Mouse (Mus musculus) kidney, postnatal 0 days (tissue): ENCODE measurements around the gene Ankfy1. TPM values are rescaled to one million over a fixed set of nuclear protein-coding genes. Genes with fewer than 3 reads are reported as not detected.

ENCODE experiments used
- ATAC-seq: fragments of 200-750 bp; cut with Nextera tagmentation; replicated peaks from 2 replicates; pipeline ENCODE4 v1.8.0; 2017; ENCODE audit warnings: low read depth, moderate number of reproducible peaks, moderate TSS enrichment, moderate library complexity; ENCODE audit not compliant: low FRiP score
- DNase-seq: peaks from one replicate; pipeline ENCODE4 v3.0.0-alpha.2; 2016; ENCODE audit warnings: low spot score
- H3K27ac ChIP-seq: fragments of 300-500 bp; sonication (generic); 2 replicates; pipeline ENCODE4 v1.5.1; 2014; ENCODE audit warnings: mild to moderate bottlenecking
- H3K27me3 ChIP-seq: fragments of 300-500 bp; sonication (generic); 2 replicates; pipeline ENCODE4 v1.6.1; 2014; ENCODE audit warnings: low read length, mixed read lengths; ENCODE audit not compliant: insufficient read depth
- H3K36me3 ChIP-seq: fragments of 300-500 bp; sonication (generic); 2 replicates; pipeline ENCODE4 v1.6.1; 2014; ENCODE audit warnings: low read length, mixed read lengths; ENCODE audit not compliant: insufficient read depth
- H3K4me1 ChIP-seq: fragments of 300-500 bp; sonication (generic); replicated peaks from 2 replicates; pipeline ENCODE4 v1.6.1; 2014; ENCODE audit warnings: antibody characterized with exemption, low read length, mixed read lengths; ENCODE audit not compliant: insufficient read depth
- H3K4me2 ChIP-seq: fragments of 300-500 bp; sonication (generic); 2 replicates; pipeline ENCODE4 v1.6.1; 2014; ENCODE audit warnings: mild to moderate bottlenecking, low read length, moderate library complexity, mixed read lengths
- H3K4me3 ChIP-seq: fragments of 300-500 bp; sonication (generic); replicated peaks from 2 replicates; pipeline ENCODE4 v1.5.1; 2014; ENCODE audit warnings: low read depth, low read length
- H3K9ac ChIP-seq: fragments of 300-500 bp; sonication (generic); 2 replicates; pipeline ENCODE4 v1.6.1; 2014; ENCODE audit warnings: low read depth, low read length
- H3K9me3 ChIP-seq: fragments of 300-500 bp; sonication (generic); replicated peaks from 2 replicates; pipeline ENCODE4 v1.6.1; 2016; ENCODE audit warnings: low read length, inconsistent platforms, mixed read lengths
- CTCF ChIP-seq: IDR thresholded peaks from 2 replicates; pipeline ENCODE4 v1.5.1; 2016; ENCODE audit warnings: antibody characterized with exemption, low read depth, mild to moderate bottlenecking, moderate library complexity
- WGBS: fragments of 180-500 bp; shearing (Covaris S2); extraction: QIAGEN DNeasy Blood & Tissue Kit; methylation state at CpG from one replicate; pipeline ENCODE4 v1.1.7; 2014; 5-methylcytosine and 5-hydroxymethylcytosine counted together
- microRNA-seq: library from miRNA; unstranded; fragments of <30 nt; microRNA quantifications from one replicate; pipeline ENCODE4, GENCODE M21; 2016
- polyA plus RNA-seq: library from polyadenylated mRNA; unstranded; fragments of >200 nt; fragmentation: Nextera tagmentation; extraction: Ambion mirVana; gene quantifications from 2 replicates; pipeline ENCODE4 v1.2.1, GENCODE M21; 2015

Ankfy1 gene
- polyA plus RNA-seq, 1 experiment from 2014 or later, result 11.8 TPM

DNA sequence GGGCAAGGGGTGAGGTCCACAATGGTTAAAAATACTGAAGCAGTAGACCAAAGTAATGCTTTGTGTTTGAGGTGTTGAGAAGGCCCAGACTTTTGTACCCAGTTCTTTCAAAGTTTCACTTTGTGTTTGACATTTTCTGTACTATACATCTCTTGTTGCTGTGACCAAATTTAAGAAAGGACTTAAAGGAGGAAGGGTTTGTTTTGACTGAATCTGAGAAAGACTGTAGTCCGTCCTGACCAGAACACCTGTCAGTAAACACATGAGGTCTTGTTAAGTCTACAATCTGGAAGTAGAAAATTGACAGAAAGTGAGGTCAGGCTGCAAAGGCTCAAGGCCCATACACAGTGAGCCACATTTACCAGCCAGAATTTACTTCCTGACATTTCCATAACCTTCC, 127.1 kb downstream of the Ankfy1 start:
- no peak overlapping the region for H3K4me3 ChIP-seq
- H3K4me1 ChIP-seq, result no peaks in the 10 kb centered on the region
- TF ChIP-seq CTCF, result no peak
- peaks cover 10% of the 10 kb centered on the region; the same call in 1 of the 2 replicates for H3K36me3 ChIP-seq
- no peak overlapping the region for H3K27ac ChIP-seq
- 92% methylated on average over 1 of the region's 1 CpGs for WGBS
- no peak for DNase-seq
- no peaks in the 10 kb centered on the region for H3K27me3 ChIP-seq
- H3K9me3 ChIP-seq, result no peaks in the 10 kb centered on the region
- no peak for ATAC-seq
- no peak overlapping the region for H3K9ac ChIP-seq
- no peak overlapping the region for H3K4me2 ChIP-seq

- Histone ChIP-seq H3K27me3 (no peaks in the 10 kb centered on the region), H3K4me3 (no peak overlapping the region), H3K9ac (no peak overlapping the region), H3K36me3 (peaks cover 10% of the 10 kb centered on the region; the same call in 1 of the 2 replicates), H3K9me3 (no peaks in the 10 kb centered on the region), H3K4me1 (no peaks in the 10 kb centered on the region), H3K4me2 (no peak overlapping the region), H3K27ac (no peak overlapping the region)
- DNase-seq (no peak), ATAC-seq (no peak)
- WGBS, result 80% methylated on average over 7 of the region's 7 CpGs
- TF ChIP-seq CTCF, result no peak
Observed at GRCm38 (mm10) chr11:72818067-72818466, 128.3 kb downstream of the Ankfy1 start.

GRCm38 (mm10) chr11:72821041-72821440, 131.2 kb downstream of the Ankfy1 start:
- TF ChIP-seq CTCF, result no peak
- Histone ChIP-seq H3K9ac (no peak overlapping the region), H3K27me3 (no peaks in the 10 kb centered on the region), H3K36me3 (peaks cover 21% of the 10 kb centered on the region), H3K4me3 (no peak overlapping the region), H3K27ac (no peak overlapping the region), H3K4me1 (no peaks in the 10 kb centered on the region), H3K9me3 (no peaks in the 10 kb centered on the region), H3K4me2 (no peak overlapping the region)
- ATAC-seq (no peak), DNase-seq (no peak)
- 92% methylated on average over 7 of the region's 7 CpGs for WGBS

Small RNAs within 50 kb of the gene (microRNA-seq; reads per million reads assigned to microRNA genes)
- not detected for gene Gm25678

Other genes starting within 250 kb of the Ankfy1 start
- gene Mybbp1a, start 248.7 kb upstream of the Ankfy1 start, polyA plus RNA-seq, result 107 and 109 TPM in 2 replicates
- gene Spns2, start 200.1 kb upstream of the Ankfy1 start, polyA plus RNA-seq, result 6.3 and 7.4 TPM in 2 replicates
- 0.99 and 1.1 TPM in 2 replicates for gene Spns3, start 139.5 kb upstream of the Ankfy1 start, polyA plus RNA-seq
- gene Ube2g1, start 82.7 kb upstream of the Ankfy1 start, polyA plus RNA-seq, result 61.2 and 63.4 TPM in 2 replicates
- 7.2 and 7.3 TPM in 2 replicates for gene Cyb5d2, start 106.1 kb downstream of the Ankfy1 start, polyA plus RNA-seq
- gene Zzef1, start 106.2 kb downstream of the Ankfy1 start, polyA plus RNA-seq, result 6.9 and 7.1 TPM in 2 replicates